Mouse (Mus musculus) cerebellum, adult (tissue): ENCODE measurements around the gene Tspan14.

Experiments
- ATAC-seq: cut with Nextera tagmentation; 2 replicates; pipeline ENCODE4 v1.9.2; 2017; ENCODE audit warnings: mild to moderate bottlenecking, moderate library complexity, mixed read lengths; ENCODE audit not compliant: insufficient number of reproducible peaks, low FRiP score, low TSS enrichment

Gene Tspan14

GRCm38 (mm10) chr14:40891506-40891905, 75.1 kb downstream of the Tspan14 start:
- ATAC-seq, result no peak

GRCm38 (mm10) chr14:40889704-40890103, 76.9 kb downstream of the Tspan14 start:
- ATAC-seq, result no peak

GRCm38 (mm10) chr14:40889181-40889580, 77.4 kb downstream of the Tspan14 start:
- no peak for ATAC-seq

- ATAC-seq, result no peak
Measured at GRCm38 (mm10) chr14:40886428-40887202, 80.0 kb downstream of the Tspan14 start.

- ATAC-seq, result no peak
Measured at GRCm38 (mm10) chr14:40885752-40886151, 80.9 kb downstream of the Tspan14 start.

GRCm38 (mm10) chr14:40885225-40885624, 81.4 kb downstream of the Tspan14 start:
- no peak for ATAC-seq

GRCm38 (mm10) chr14:40874565-40874964, 92.0 kb downstream of the Tspan14 start:
- ATAC-seq, result no peak

- no peak for ATAC-seq
Measured at GRCm38 (mm10) chr14:40873961-40874360, 92.6 kb downstream of the Tspan14 start.

GRCm38 (mm10) chr14:40870598-40870997, 96.0 kb downstream of the Tspan14 start:
- no peak for ATAC-seq

- ATAC-seq, result no peak
Measured at GRCm38 (mm10) chr14:40864811-40865514, 101.6 kb downstream of the Tspan14 start.

- ATAC-seq, result no peak
Measured at GRCm38 (mm10) chr14:40863659-40864058, 102.9 kb downstream of the Tspan14 start.

- no peak for ATAC-seq
Measured at GRCm38 (mm10) chr14:40863022-40863421, 103.6 kb downstream of the Tspan14 start.
